Mouse (Mus musculus) myocyte (in vitro differentiated cells): ENCODE results near the gene Trim27. TPM values are rescaled to one million over a fixed set of nuclear protein-coding genes. Genes with fewer than 3 reads are reported as not detected.

Experiments used
- H3K27me3 ChIP-seq: one replicate; pipeline ENCODE4 v1.6.1; 2011; ENCODE audit not compliant: control insufficient read depth, insufficient read depth, insufficient read length
- H3K36me3 ChIP-seq: one replicate; pipeline ENCODE4 v1.6.1; 2011; ENCODE audit not compliant: control insufficient read depth, insufficient read depth
- H3K4me2 ChIP-seq: one replicate; pipeline ENCODE4 v1.6.1; 2011; ENCODE audit warnings: low read depth, control low read depth
- H3K4me3 ChIP-seq: one replicate; pipeline ENCODE4 v1.5.1; 2011; ENCODE audit warnings: mild to moderate bottlenecking, control low read depth, moderate library complexity
- H3K79me2 ChIP-seq: one replicate; pipeline ENCODE4 v1.6.1; 2011; ENCODE audit not compliant: control insufficient read depth, insufficient read depth
- H3ac ChIP-seq: one replicate; pipeline ENCODE4 v1.6.1; 2011; ENCODE audit not compliant: control insufficient read depth, insufficient read length
- CEBPB ChIP-seq: IDR thresholded peaks from 2 replicates; pipeline ENCODE4 v1.6.1; 2011; ENCODE audit warnings: mild to moderate bottlenecking, moderate library complexity; ENCODE audit not compliant: poor library complexity, insufficient read depth, severe bottlenecking
- E2F4 ChIP-seq: IDR thresholded peaks from one replicate; pipeline ENCODE4 v1.6.1; 2011; ENCODE audit warnings: mild to moderate bottlenecking, control low read depth, moderate library complexity; ENCODE audit not compliant: insufficient read depth
- MAX ChIP-seq: IDR thresholded peaks from one replicate; pipeline ENCODE4 v1.6.1; 2011; ENCODE audit warnings: low read depth, mild to moderate bottlenecking, control low read depth
- MYOD1 ChIP-seq, 3 experiments: IDR thresholded peaks; one replicate each; pipeline ENCODE4 v1.6.1; 2011; ENCODE audit warnings: control low read depth in 2 of 3, low read depth in 2 of 3, mild to moderate bottlenecking in 2 of 3, moderate library complexity in 1 of 3; ENCODE audit not compliant: insufficient read length in 2 of 3, control insufficient read depth in 1 of 3
- MYOG ChIP-seq, 3 experiments: IDR thresholded peaks; one replicate each; pipeline ENCODE4 v1.6.1; 2011; ENCODE audit warnings: control low read depth in 2 of 3, low read depth in 2 of 3, mild to moderate bottlenecking in 2 of 3; ENCODE audit not compliant: insufficient read length in 2 of 3, control insufficient read depth in 1 of 3, insufficient read depth in 1 of 3
- POLR2A ChIP-seq: IDR thresholded peaks from one replicate; pipeline ENCODE4 v1.6.1; 2011; ENCODE audit warnings: low read depth, mild to moderate bottlenecking, control low read depth, moderate library complexity; ENCODE audit not compliant: insufficient read length
- POLR2AphosphoS2 ChIP-seq: IDR thresholded peaks from one replicate; pipeline ENCODE4 v1.6.1; 2011; ENCODE audit warnings: low read depth, control low read depth; ENCODE audit not compliant: insufficient read length
- REST ChIP-seq: IDR thresholded peaks from one replicate; pipeline ENCODE4 v1.6.1; 2011; ENCODE audit warnings: mild to moderate bottlenecking, control low read depth, moderate library complexity; ENCODE audit not compliant: insufficient read depth, insufficient read length
- SRF ChIP-seq: IDR thresholded peaks from one replicate; pipeline ENCODE4 v1.6.1; 2011; ENCODE audit warnings: low read depth; ENCODE audit not compliant: control insufficient read depth, insufficient read length
- TCF12 ChIP-seq: IDR thresholded peaks from one replicate; pipeline ENCODE4 v1.6.1; 2011; ENCODE audit warnings: mild to moderate bottlenecking, control low read depth; ENCODE audit not compliant: poor library complexity, insufficient read depth, severe bottlenecking
- TCF3 ChIP-seq: IDR thresholded peaks from one replicate; pipeline ENCODE4 v1.6.1; 2011; ENCODE audit warnings: low read depth, control low read depth; ENCODE audit not compliant: insufficient read length
- USF1 ChIP-seq: IDR thresholded peaks from one replicate; pipeline ENCODE4 v1.6.1; 2011; ENCODE audit warnings: low read depth, mild to moderate bottlenecking, control low read depth, moderate library complexity
- polyA plus RNA-seq: library from polyadenylated mRNA; unstranded; fragments of >200 nt; fragmentation: generic; extraction: Trizol; gene quantifications from one replicate; pipeline ENCODE4 v1.2.1, GENCODE M21; 2012; ENCODE audit warnings: missing spikeins

Trim27 gene
- polyA plus RNA-seq, 1 experiment: 62.4 TPM

DNA sequence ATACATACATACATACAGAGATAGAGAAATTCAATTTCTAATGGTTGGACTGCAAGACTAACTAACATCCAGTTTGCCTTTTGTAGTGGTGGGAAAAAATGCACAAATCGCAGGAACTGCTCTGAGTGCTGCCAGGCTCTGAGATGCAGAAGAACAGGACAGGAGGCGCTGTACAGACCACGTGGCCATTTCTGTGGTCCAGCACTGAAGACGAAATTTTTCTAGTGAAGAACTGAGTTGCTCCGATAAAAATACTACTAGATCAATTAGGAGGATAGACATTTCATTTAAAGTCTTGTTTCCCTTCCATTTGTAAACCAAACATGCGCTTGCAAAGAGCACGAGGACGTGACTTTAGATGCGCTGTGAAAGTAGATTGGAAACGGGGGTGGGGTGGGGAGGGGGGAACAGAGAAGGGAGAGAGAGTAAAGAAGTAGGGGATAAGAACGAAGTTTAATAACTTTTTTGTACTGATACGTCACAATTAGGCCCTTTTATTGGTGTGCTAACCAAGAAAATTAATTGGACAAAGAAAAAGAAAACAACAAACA, 7.6 kb upstream of the Trim27 start:
- no peaks in the 10 kb centered on the region for H3K36me3 ChIP-seq
- TF ChIP-seq USF1 (peak; percentile 98), MAX (peak; percentile 77), CEBPB (no peak)
- H3ac ChIP-seq: no peak overlapping the region
- H3K4me2 ChIP-seq: peak overlapping the region; percentile 81
- H3K79me2 ChIP-seq: no peaks in the 10 kb centered on the region
- peak overlapping the region; percentile 21 for H3K4me3 ChIP-seq
- H3K27me3 ChIP-seq: no peaks in the 10 kb centered on the region

GRCm38 (mm10) chr13:21172241-21173027, 6.8 kb upstream of the Trim27 start:
- Histone ChIP-seq H3K4me3 (peak overlapping the region; percentile 21), H3ac (no peak overlapping the region), H3K36me3 (no peaks in the 10 kb centered on the region), H3K79me2 (no peaks in the 10 kb centered on the region), H3K4me2 (peak overlapping the region; percentile 81), H3K27me3 (no peaks in the 10 kb centered on the region)
- no peak for TF ChIP-seq REST
- TF ChIP-seq E2F4: no peak
- 0 out of 2 replicates have a peak, but pooled peaks have one; percentile 19 for TF ChIP-seq CEBPB

DNA sequence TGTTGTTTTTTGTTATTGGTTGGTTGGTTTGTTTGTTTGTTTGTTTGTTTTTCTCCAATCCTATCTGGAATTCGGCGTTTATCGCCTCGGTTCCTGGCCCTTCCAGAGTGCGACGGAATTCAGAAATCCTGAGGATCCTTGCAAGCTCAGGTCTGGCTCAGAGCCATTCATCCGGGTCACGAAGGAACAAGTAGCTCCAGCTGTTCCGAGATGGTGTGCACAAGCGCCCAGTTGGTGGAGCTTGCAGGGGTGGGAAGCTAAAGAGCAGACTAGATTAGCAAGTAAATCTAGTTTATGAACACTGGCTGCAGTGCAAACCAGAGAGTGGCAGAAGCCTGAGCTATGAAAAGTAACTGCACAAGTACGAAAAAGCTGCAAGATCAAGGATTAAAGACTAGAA, 6.2 kb upstream of the Trim27 start:
- Histone ChIP-seq H3K4me2 (peak overlapping the region; percentile 81), H3K27me3 (no peaks in the 10 kb centered on the region), H3ac (no peak overlapping the region), H3K4me3 (peak overlapping the region; percentile 21), H3K79me2 (no peaks in the 10 kb centered on the region), H3K36me3 (no peaks in the 10 kb centered on the region)
- no peak for TF ChIP-seq REST
- TF ChIP-seq MAX: no peak
- peak in 2 of 3 experiments; percentile 65 to 78 for TF ChIP-seq MYOD1 (IDR thresholded peaks at IDR 0.05; ENCODE audit: control insufficient read depth in 1 of 3, insufficient read length in 2 of 3, low read depth in 2 of 3)
- TF ChIP-seq POLR2AphosphoS2: no peak
- peak; percentile 31 to 69 (median 33) for TF ChIP-seq MYOG (IDR thresholded peaks at IDR 0.05; ENCODE audit: control insufficient read depth in 1 of 3, insufficient read depth in 1 of 3, insufficient read length in 2 of 3, low read depth in 2 of 3)

GRCm38 (mm10) chr13:21176733-21177132, 2.5 kb upstream of the Trim27 start:
- no peak for TF ChIP-seq E2F4
- no peak for TF ChIP-seq MYOD1 (IDR thresholded peaks at IDR 0.05; ENCODE audit: control insufficient read depth in 1 of 3, insufficient read length in 2 of 3, low read depth in 2 of 3)
- no peak for TF ChIP-seq TCF12
- no peak for TF ChIP-seq POLR2AphosphoS2
- no peak for TF ChIP-seq POLR2A
- TF ChIP-seq MYOG (IDR thresholded peaks at IDR 0.05; ENCODE audit: control insufficient read depth in 1 of 3, insufficient read depth in 1 of 3, insufficient read length in 2 of 3, low read depth in 2 of 3): no peak
- no peak for TF ChIP-seq SRF
- H3K4me3 ChIP-seq: no peak overlapping the region

GRCm38 (mm10) chr13:21177657-21178056, 1.6 kb upstream of the Trim27 start:
- Histone ChIP-seq H3K27me3 (no peaks in the 10 kb centered on the region), H3K79me2 (peaks cover 18% of the 10 kb centered on the region), H3K36me3 (peaks cover 3% of the 10 kb centered on the region), H3K4me2 (no peak overlapping the region), H3K4me3 (no peak overlapping the region), H3ac (no peak overlapping the region)
- TF ChIP-seq MYOG (IDR thresholded peaks at IDR 0.05; ENCODE audit: control insufficient read depth in 1 of 3, insufficient read depth in 1 of 3, insufficient read length in 2 of 3, low read depth in 2 of 3) (no peak), MYOD1 (IDR thresholded peaks at IDR 0.05; ENCODE audit: control insufficient read depth in 1 of 3, insufficient read length in 2 of 3, low read depth in 2 of 3) (no peak), E2F4 (no peak), SRF (no peak), POLR2AphosphoS2 (no peak), MAX (no peak), CEBPB (no peak), TCF3 (no peak), TCF12 (no peak), POLR2A (no peak), REST (no peak), USF1 (no peak)

More at GRCm38 (mm10) chr13:21176733-21177132, 2.5 kb upstream of the Trim27 start:
- H3K4me2 ChIP-seq: no peak overlapping the region
- H3K36me3 ChIP-seq: no peaks in the 10 kb centered on the region
- no peaks in the 10 kb centered on the region for H3K27me3 ChIP-seq
- no peak overlapping the region for H3ac ChIP-seq
- peaks cover 9% of the 10 kb centered on the region for H3K79me2 ChIP-seq
